Comparison of ENCODE assay signal across 8 mouse cellular contexts in genomic region chr10:4432123-4432931, GRCm38 (mm10). TPM values are rescaled to one million over a fixed set of nuclear protein-coding genes. Genes with fewer than 3 reads are reported as not detected.
DNase-seq lines count a peak whose midpoint lies in the region; ATAC-seq and TF ChIP-seq lines count a peak whose summit lies in the region.

Gene Rmnd1, minus strand, starts transcription at chr10:4432388.
Gene Armt1, plus strand, starts transcription at chr10:4432467.

- no peaks in the 10 kb centered on the region for H3K9me3 ChIP-seq in hindbrain, embryonic 10.5 days
- H3K9me3 ChIP-seq in lung, postnatal 0 days (ENCODE audit: low read length): no peaks in the 10 kb centered on the region

- TF ChIP-seq EP300 in lung, postnatal 0 days (IDR thresholded peaks at IDR 0.05): peak; percentile 74

- H3K4me3 ChIP-seq in hindbrain, embryonic 10.5 days: peak within 1 kb of the TSS; percentile 73
- peak within 1 kb of the TSS; percentile 57 for H3K4me3 ChIP-seq in lung, postnatal 0 days (ENCODE audit: low read depth, low read length)

- peaks cover 22% of the 10 kb centered on the region for H3K4me1 ChIP-seq in hindbrain, embryonic 10.5 days (replicated peaks)
- H3K4me1 ChIP-seq in lung, postnatal 0 days (ENCODE audit: insufficient read depth, low read depth, low read length): peaks cover 8% of the 10 kb centered on the region; the same call in 1 of the 2 replicates

- peak within 1 kb of the TSS; percentile 64 for H3K9ac ChIP-seq in lung, postnatal 0 days (replicated peaks; ENCODE audit: low read depth)

- no peak for TF ChIP-seq CTCF in lung, postnatal 0 days (IDR thresholded peaks at IDR 0.05)

- under 1% methylated on average over 67 of the region's 75 CpGs for WGBS in hindbrain, embryonic 10.5 days
- under 1% methylated on average over 58 of the region's 75 CpGs for WGBS in lung, postnatal 0 days

- DNase-seq in MEL-GATA-1-ER (ENCODE audit: extremely low read depth, low read depth): peak; percentile 81
- peak; percentile 95 for DNase-seq in cerebellum, adult 8-10 months
- peak; percentile 97 for DNase-seq in hindbrain, embryonic 10.5 days (ENCODE audit: low spot score)
- DNase-seq in layer of hippocampus, adult 9-11 months: peak; percentile 94
- DNase-seq in lung, postnatal 0 days (ENCODE audit: low spot score): peak; percentile 97
- DNase-seq in ovary, postnatal 14 days (ENCODE audit: low spot score): peak; percentile 88
- peak; percentile 96 for DNase-seq in thymus, postnatal 14 days

- no peaks in the 10 kb centered on the region for H3K27me3 ChIP-seq in hindbrain, embryonic 10.5 days (ENCODE audit: insufficient read depth, poor library complexity, severe bottlenecking)
- H3K27me3 ChIP-seq in lung, postnatal 0 days (replicated peaks; ENCODE audit: insufficient read depth, low read length): no peaks in the 10 kb centered on the region

- H3K36me3 ChIP-seq in hindbrain, embryonic 10.5 days: peaks cover 42% of the 10 kb centered on the region
- H3K36me3 ChIP-seq in lung, postnatal 0 days (ENCODE audit: insufficient read depth, low read length): no peaks in the 10 kb centered on the region

- peak within 1 kb of the TSS; percentile 92 for H3K27ac ChIP-seq in hindbrain, embryonic 10.5 days
- H3K27ac ChIP-seq in lung, postnatal 0 days (ENCODE audit: low read length): peak within 1 kb of the TSS; percentile 92

- peak; percentile 87 for ATAC-seq in frontal cortex, adult (ENCODE audit: low TSS enrichment)
- peak; percentile 98 for ATAC-seq in lung, postnatal 0 days

- peak within 1 kb of the TSS; percentile 72 for H3K4me2 ChIP-seq in lung, postnatal 0 days (replicated peaks; ENCODE audit: low read depth, low read length)

RNA-seq across cellular contexts. Expression of gene Rmnd1, which starts in this region (rescaled TPM):
- polyA plus RNA-seq in hindbrain, embryonic 10.5 days (2016; fragmentation: Nextera tagmentation; extraction: Ambion mirVana): 42.8 and 49.0 TPM in 2 replicates
- polyA plus RNA-seq in lung, postnatal 0 days (2015; fragmentation: Nextera tagmentation; extraction: Ambion mirVana): 16.5 and 17.9 TPM in 2 replicates

RNA-seq across cellular contexts. Expression of gene Armt1, which starts in this region (rescaled TPM):
- polyA plus RNA-seq in hindbrain, embryonic 10.5 days (2016; fragmentation: Nextera tagmentation; extraction: Ambion mirVana): 27.4 and 31.7 TPM in 2 replicates
- 9.0 and 10.2 TPM in 2 replicates for polyA plus RNA-seq in lung, postnatal 0 days (2015; fragmentation: Nextera tagmentation; extraction: Ambion mirVana)

Comparison
In these comparisons a context has a peak if more than half of its experiments do, and no peak if none do; other contexts are left out.
1. Peak in every context shown above with its lines: DNase-seq, ATAC-seq, H3K4me3 ChIP-seq and H3K27ac ChIP-seq.